Mouse (Mus musculus): ENCODE data around the gene Gm13275. TPM values are rescaled to one million over a fixed set of nuclear protein-coding genes. Genes with fewer than 3 reads are reported as not detected.
A peak's percentile ranks its signal among the peaks of the same experiment; 100 is the strongest.
"Not testable (repeated sequence)": the region's sequence is repeated elsewhere in the genome, so short reads cannot be mapped to it uniquely, and the experiment has no call there.

Gm13275 gene
- total RNA-seq (2017), result not detected in 3 replicates

GRCm38 (mm10) chr4:88793936-88794675 lies at the start of gene Gm13275:
TSS of gene Gm13275 (plus strand) at chr4:88794487.
- ATAC-seq (replicated peaks; ENCODE audit: insufficient number of reproducible peaks, low FRiP score, low TSS enrichment, poor library complexity, severe bottlenecking), result not testable (repeated sequence)

- ATAC-seq (replicated peaks; ENCODE audit: insufficient number of reproducible peaks, low FRiP score, low TSS enrichment, poor library complexity, severe bottlenecking), result no peak
Measured at GRCm38 (mm10) chr4:88749926-88750325, 44.4 kb upstream of the Gm13275 start.

- ATAC-seq (replicated peaks; ENCODE audit: insufficient number of reproducible peaks, low FRiP score, low TSS enrichment, poor library complexity, severe bottlenecking), result not testable (repeated sequence)
Measured at GRCm38 (mm10) chr4:88754818-88755340, 39.4 kb upstream of the Gm13275 start, which contains the start of gene Gm13271. TSS of gene Gm13271 (plus strand) at chr4:88754868.

GRCm38 (mm10) chr4:88756581-88757513 lies 37.4 kb upstream of the Gm13275 start:
- ATAC-seq (replicated peaks; ENCODE audit: insufficient number of reproducible peaks, low FRiP score, low TSS enrichment, poor library complexity, severe bottlenecking), result not testable (repeated sequence)

GRCm38 (mm10) chr4:88757628-88758031 lies 36.7 kb upstream of the Gm13275 start:
- ATAC-seq (replicated peaks; ENCODE audit: insufficient number of reproducible peaks, low FRiP score, low TSS enrichment, poor library complexity, severe bottlenecking), result peak; percentile 100

- ATAC-seq (replicated peaks; ENCODE audit: insufficient number of reproducible peaks, low FRiP score, low TSS enrichment, poor library complexity, severe bottlenecking), result not testable (repeated sequence)
Measured at GRCm38 (mm10) chr4:88758751-88759150, 35.5 kb upstream of the Gm13275 start.

GRCm38 (mm10) chr4:88759610-88760268 lies 34.5 kb upstream of the Gm13275 start, which contains the start of gene Gm13283:
TSS of gene Gm13283 (plus strand) at chr4:88760119.
- not testable (repeated sequence) for ATAC-seq (replicated peaks; ENCODE audit: insufficient number of reproducible peaks, low FRiP score, low TSS enrichment, poor library complexity, severe bottlenecking)

GRCm38 (mm10) chr4:88760431-88760830 lies 33.9 kb upstream of the Gm13275 start:
- not testable (repeated sequence) for ATAC-seq (replicated peaks; ENCODE audit: insufficient number of reproducible peaks, low FRiP score, low TSS enrichment, poor library complexity, severe bottlenecking)

GRCm38 (mm10) chr4:88761776-88762175 lies 32.5 kb upstream of the Gm13275 start:
- not testable (repeated sequence) for ATAC-seq (replicated peaks; ENCODE audit: insufficient number of reproducible peaks, low FRiP score, low TSS enrichment, poor library complexity, severe bottlenecking)

- ATAC-seq (replicated peaks; ENCODE audit: insufficient number of reproducible peaks, low FRiP score, low TSS enrichment, poor library complexity, severe bottlenecking), result not testable (repeated sequence)
Measured at GRCm38 (mm10) chr4:88762341-88762740, 31.9 kb upstream of the Gm13275 start.

GRCm38 (mm10) chr4:88763384-88764018 lies 30.8 kb upstream of the Gm13275 start:
- 0 out of 2 replicates have a peak, but pooled peaks have one; percentile 68 for ATAC-seq (replicated peaks; ENCODE audit: insufficient number of reproducible peaks, low FRiP score, low TSS enrichment, poor library complexity, severe bottlenecking)

GRCm38 (mm10) chr4:88773534-88773933 lies 20.8 kb upstream of the Gm13275 start, which contains the start of gene Gm13290:
TSS of gene Gm13290 (plus strand) at chr4:88773834.
- ATAC-seq (replicated peaks; ENCODE audit: insufficient number of reproducible peaks, low FRiP score, low TSS enrichment, poor library complexity, severe bottlenecking), result not testable (repeated sequence)

- ATAC-seq (replicated peaks; ENCODE audit: insufficient number of reproducible peaks, low FRiP score, low TSS enrichment, poor library complexity, severe bottlenecking), result not testable (repeated sequence)
Measured at GRCm38 (mm10) chr4:88776622-88777021, 17.7 kb upstream of the Gm13275 start, which contains the start of gene Gm13289. TSS of gene Gm13289 (plus strand) at chr4:88776922.

GRCm38 (mm10) chr4:88779550-88779949 lies 14.7 kb upstream of the Gm13275 start, which contains the start of gene Gm13272:
TSS of gene Gm13272 (plus strand) at chr4:88779850.
- not testable (repeated sequence) for ATAC-seq (replicated peaks; ENCODE audit: insufficient number of reproducible peaks, low FRiP score, low TSS enrichment, poor library complexity, severe bottlenecking)

- ATAC-seq (replicated peaks; ENCODE audit: insufficient number of reproducible peaks, low FRiP score, low TSS enrichment, poor library complexity, severe bottlenecking), result not testable (repeated sequence)
Measured at GRCm38 (mm10) chr4:88780320-88780719, 14.0 kb upstream of the Gm13275 start.

- ATAC-seq (replicated peaks; ENCODE audit: insufficient number of reproducible peaks, low FRiP score, low TSS enrichment, poor library complexity, severe bottlenecking), result not testable (repeated sequence)
Measured at GRCm38 (mm10) chr4:88781831-88782230, 12.5 kb upstream of the Gm13275 start, which contains the start of gene Ifnz. TSS of gene Ifnz (plus strand) at chr4:88782131.

- ATAC-seq (replicated peaks; ENCODE audit: insufficient number of reproducible peaks, low FRiP score, low TSS enrichment, poor library complexity, severe bottlenecking), result not testable (repeated sequence)
Measured at GRCm38 (mm10) chr4:88782335-88782734, 12.0 kb upstream of the Gm13275 start.

- not testable (repeated sequence) for ATAC-seq (replicated peaks; ENCODE audit: insufficient number of reproducible peaks, low FRiP score, low TSS enrichment, poor library complexity, severe bottlenecking)
Measured at GRCm38 (mm10) chr4:88785409-88785808, 8.9 kb upstream of the Gm13275 start, which contains the start of gene Gm13276. TSS of gene Gm13276 (plus strand) at chr4:88785709.
